Mouse (Mus musculus): ENCODE data around the gene Gm13889. TPM values are rescaled to one million over a fixed set of nuclear protein-coding genes. Genes with fewer than 3 reads are reported as not detected.

The Gm13889 gene
- polyA plus RNA-seq, 1 experiment from 2014 or later = 2.4 TPM

DNA sequence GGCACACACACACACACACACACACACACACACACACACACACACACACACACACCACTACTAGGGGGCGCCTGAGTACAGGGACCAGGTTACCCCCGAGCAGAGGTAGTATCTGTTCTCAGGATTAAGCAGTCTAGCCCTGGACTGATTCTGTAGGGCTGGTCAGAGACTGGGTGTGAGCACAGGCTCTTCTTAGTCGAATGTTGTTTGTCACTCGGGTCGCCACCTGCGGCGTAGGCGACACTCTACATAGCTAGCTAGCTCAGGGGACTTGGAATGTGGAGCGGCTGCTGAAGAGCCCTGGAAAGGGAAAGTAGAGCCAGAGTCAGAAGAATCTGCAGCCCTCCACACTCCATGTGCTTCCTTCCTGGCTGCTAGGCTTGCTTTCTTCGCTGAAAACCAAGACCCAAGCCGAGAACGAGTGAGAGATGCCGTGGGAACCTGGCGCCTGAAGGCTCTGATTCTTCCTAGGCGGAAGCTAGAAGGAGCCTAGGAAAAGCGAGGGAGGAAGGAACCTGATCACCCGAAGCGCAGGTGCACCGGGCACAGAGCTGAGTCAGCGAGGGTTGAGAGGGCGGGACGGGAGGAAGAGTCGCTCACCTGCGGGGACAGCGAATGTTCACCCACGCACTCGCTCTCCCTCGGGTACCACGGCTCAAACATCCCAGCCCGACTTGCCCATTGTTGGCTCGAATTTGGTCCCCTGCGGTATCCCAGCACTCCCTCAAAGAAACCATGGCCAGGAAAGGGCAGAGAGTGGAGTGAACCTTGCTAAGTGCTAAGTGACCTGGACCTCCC lies 2.0 kb downstream of the Gm13889 start:
- peak; percentile 37 for DNase-seq (ENCODE audit: low spot score)
- Histone ChIP-seq H3K27ac (replicated peaks) (no peak overlapping the region), H3K36me3 (replicated peaks) (no peaks in the 10 kb centered on the region), H3K4me1 (peaks cover 31% of the 10 kb centered on the region), H3K27me3 (replicated peaks; ENCODE audit: low read depth, poor library complexity, severe bottlenecking) (peaks cover 84% of the 10 kb centered on the region), H3K4me3 (peak overlapping the region; percentile 68), H3K9me3 (no peaks in the 10 kb centered on the region)
- WGBS = 1% methylated on average over 32 of the region's 32 CpGs

DNA sequence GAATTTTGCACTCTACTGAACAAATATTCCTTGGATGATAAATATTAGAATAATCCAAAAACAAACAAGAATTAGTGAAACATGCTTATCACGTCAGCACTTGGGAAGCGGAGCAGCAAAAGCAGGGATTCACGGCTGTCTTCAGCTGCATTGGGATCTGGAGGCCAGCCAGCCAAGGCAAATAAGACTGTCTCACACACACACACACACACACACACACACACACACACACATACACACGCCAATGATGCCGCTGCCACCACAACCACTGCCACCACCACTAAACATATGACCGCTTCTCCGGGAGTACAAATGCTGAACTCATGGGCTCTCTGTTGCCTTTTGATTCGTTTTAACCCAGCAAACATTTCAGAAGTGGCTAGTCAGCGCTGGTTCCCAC lies 3.3 kb downstream of the Gm13889 start:
- Histone ChIP-seq H3K27ac (replicated peaks) (no peak overlapping the region), H3K27me3 (replicated peaks; ENCODE audit: low read depth, poor library complexity, severe bottlenecking) (peaks cover 73% of the 10 kb centered on the region), H3K4me3 (no peak overlapping the region), H3K36me3 (replicated peaks) (no peaks in the 10 kb centered on the region), H3K9me3 (no peaks in the 10 kb centered on the region), H3K4me1 (peaks cover 31% of the 10 kb centered on the region)
- WGBS = 89% methylated on average over 9 of the region's 9 CpGs
- no peak for DNase-seq (ENCODE audit: low spot score)

DNA sequence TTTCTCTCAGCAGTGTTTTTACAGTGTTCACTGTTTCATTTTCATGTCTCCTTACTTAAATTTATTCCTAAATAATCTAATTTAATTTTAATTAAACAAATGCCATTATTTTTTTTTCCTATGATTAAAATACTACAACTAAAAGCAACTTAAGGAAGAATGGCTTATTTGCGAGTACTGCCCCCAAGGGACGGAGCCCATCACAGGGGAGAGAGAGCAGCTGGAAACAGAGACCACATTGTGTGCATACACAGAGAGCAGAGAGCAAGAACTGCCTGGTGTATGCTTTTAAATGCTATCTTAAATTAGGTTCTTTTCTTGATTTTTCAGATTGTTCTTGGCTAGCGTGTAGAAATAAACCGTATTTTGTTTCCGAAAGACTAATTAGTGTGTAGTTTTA lies 10.0 kb downstream of the Gm13889 start:
- DNase-seq (ENCODE audit: low spot score) = no peak
- H3K9me3 ChIP-seq = peaks cover 7% of the 10 kb centered on the region; the same call in 1 of the 2 replicates
- H3K36me3 ChIP-seq (replicated peaks) = no peaks in the 10 kb centered on the region
- H3K4me1 ChIP-seq = 0 out of 2 replicates have a peak, but pooled peaks cover 5% of the 10 kb centered on the region
- no peak overlapping the region for H3K4me3 ChIP-seq
- peaks cover 6% of the 10 kb centered on the region; the same call in 1 of the 2 replicates for H3K27me3 ChIP-seq (replicated peaks; ENCODE audit: low read depth, poor library complexity, severe bottlenecking)
- WGBS = 52% methylated on average over 5 of the region's 5 CpGs
- no peak overlapping the region for H3K27ac ChIP-seq (replicated peaks)

DNA sequence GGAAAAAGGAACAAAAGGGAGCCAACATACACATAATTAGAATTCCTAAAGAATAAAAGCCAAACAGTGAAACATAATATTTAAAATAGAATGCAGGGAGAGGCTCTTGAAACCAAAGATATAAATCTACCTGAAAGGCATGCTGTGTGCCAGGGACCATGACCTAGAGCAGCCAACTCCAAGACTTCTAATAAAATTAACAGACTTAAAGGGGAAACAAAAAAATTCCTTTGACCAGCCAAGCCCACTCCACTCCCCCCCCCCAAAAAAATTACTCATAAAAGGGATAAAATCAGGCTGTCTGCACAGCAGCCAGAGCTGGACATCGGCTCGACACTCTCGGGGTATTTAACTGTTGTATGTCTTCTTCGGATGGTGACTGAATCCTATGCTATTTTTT lies 12.1 kb downstream of the Gm13889 start:
- Histone ChIP-seq H3K4me1 (0 out of 2 replicates have a peak, but pooled peaks cover 5% of the 10 kb centered on the region), H3K4me3 (no peak overlapping the region), H3K27me3 (replicated peaks; ENCODE audit: low read depth, poor library complexity, severe bottlenecking) (no peaks in the 10 kb centered on the region), H3K9me3 (peaks cover 7% of the 10 kb centered on the region; the same call in 1 of the 2 replicates), H3K27ac (replicated peaks) (no peak overlapping the region), H3K36me3 (replicated peaks) (no peaks in the 10 kb centered on the region)
- 93% methylated on average over 4 of the region's 4 CpGs for WGBS
- DNase-seq (ENCODE audit: low spot score) = no peak

DNA sequence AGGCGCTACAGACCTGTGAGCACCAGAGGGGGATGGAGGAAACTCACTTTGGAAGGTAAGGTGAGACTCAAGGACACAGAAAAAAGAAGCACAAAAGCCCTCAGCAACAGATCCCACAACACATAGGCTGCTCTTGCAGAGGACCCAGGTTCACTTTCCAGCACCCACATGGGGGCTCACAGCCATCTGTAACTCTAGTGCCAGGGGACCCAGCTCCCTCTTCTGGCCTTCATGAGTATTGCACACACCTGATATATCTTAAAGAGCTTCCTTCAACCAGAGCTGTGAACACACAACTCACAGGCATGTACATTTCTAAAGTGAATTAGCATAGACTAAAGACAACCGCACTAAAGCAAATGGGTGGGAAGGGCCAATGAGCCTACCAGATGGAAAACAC lies 12.9 kb downstream of the Gm13889 start:
- 84% methylated on average over 2 of the region's 2 CpGs for WGBS
- 0 out of 2 replicates have a peak, but pooled peaks cover 5% of the 10 kb centered on the region for H3K4me1 ChIP-seq
- DNase-seq (ENCODE audit: low spot score) = no peak
- no peaks in the 10 kb centered on the region for H3K36me3 ChIP-seq (replicated peaks)
- peaks cover 7% of the 10 kb centered on the region; the same call in 1 of the 2 replicates for H3K9me3 ChIP-seq
- H3K4me3 ChIP-seq = no peak overlapping the region
- H3K27ac ChIP-seq (replicated peaks) = no peak overlapping the region
- no peaks in the 10 kb centered on the region for H3K27me3 ChIP-seq (replicated peaks; ENCODE audit: low read depth, poor library complexity, severe bottlenecking)

DNA sequence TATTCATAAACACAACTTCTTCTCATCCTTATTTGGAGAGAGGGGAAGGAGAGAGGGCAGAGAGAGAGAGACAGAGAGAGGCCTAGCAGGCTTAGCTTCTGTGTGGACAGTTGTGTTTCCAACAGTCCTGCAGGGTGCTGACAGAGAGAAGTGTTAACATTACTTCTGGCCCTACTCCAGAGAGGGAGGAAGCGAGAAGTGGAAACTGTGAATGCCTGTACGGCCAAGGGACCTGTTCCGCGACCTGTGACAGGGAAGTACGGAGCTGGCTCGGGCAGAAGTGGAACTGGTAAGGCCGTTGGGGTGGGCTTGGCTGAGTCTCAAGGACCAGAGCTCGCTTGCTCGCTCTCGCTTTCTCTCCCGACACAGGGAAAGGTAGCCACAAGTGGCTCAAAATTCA lies 15.3 kb downstream of the Gm13889 start:
- whole genome bisulfite sequencing = 85% methylated on average over 11 of the region's 11 CpGs

GRCm38 (mm10) chr2:93938534-93938933 lies 18.5 kb downstream of the Gm13889 start:
- H3K27me3 ChIP-seq (replicated peaks; ENCODE audit: low read depth, poor library complexity, severe bottlenecking) = no peaks in the 10 kb centered on the region
- DNase-seq (ENCODE audit: low spot score) = no peak
- H3K4me3 ChIP-seq = no peak overlapping the region
- H3K27ac ChIP-seq (replicated peaks) = no peak overlapping the region
- no peaks in the 10 kb centered on the region for H3K4me1 ChIP-seq
- WGBS = 79% methylated on average over 9 of the region's 9 CpGs
- H3K9me3 ChIP-seq = no peaks in the 10 kb centered on the region; the same call in 1 of the 2 replicates
- no peaks in the 10 kb centered on the region for H3K36me3 ChIP-seq (replicated peaks)

More for the DNA sequence above, 15.3 kb downstream of the Gm13889 start:
- Histone ChIP-seq H3K36me3 (replicated peaks) (no peaks in the 10 kb centered on the region), H3K9me3 (peaks cover 7% of the 10 kb centered on the region; the same call in 1 of the 2 replicates), H3K27me3 (replicated peaks; ENCODE audit: low read depth, poor library complexity, severe bottlenecking) (no peaks in the 10 kb centered on the region), H3K4me3 (no peak overlapping the region), H3K4me1 (0 out of 2 replicates have a peak, but pooled peaks cover 2% of the 10 kb centered on the region), H3K27ac (replicated peaks) (no peak overlapping the region)
- DNase-seq (ENCODE audit: low spot score) = no peak

GRCm38 (mm10) chr2:93928866-93929265 lies 28.1 kb downstream of the Gm13889 start:
- Histone ChIP-seq H3K27ac (replicated peaks) (no peak overlapping the region), H3K4me1 (no peaks in the 10 kb centered on the region), H3K4me3 (no peak overlapping the region), H3K36me3 (replicated peaks) (no peaks in the 10 kb centered on the region), H3K27me3 (replicated peaks; ENCODE audit: low read depth, poor library complexity, severe bottlenecking) (no peaks in the 10 kb centered on the region), H3K9me3 (no peaks in the 10 kb centered on the region)
- 88% methylated on average over 10 of the region's 10 CpGs for WGBS
- DNase-seq (ENCODE audit: low spot score) = no peak

DNA sequence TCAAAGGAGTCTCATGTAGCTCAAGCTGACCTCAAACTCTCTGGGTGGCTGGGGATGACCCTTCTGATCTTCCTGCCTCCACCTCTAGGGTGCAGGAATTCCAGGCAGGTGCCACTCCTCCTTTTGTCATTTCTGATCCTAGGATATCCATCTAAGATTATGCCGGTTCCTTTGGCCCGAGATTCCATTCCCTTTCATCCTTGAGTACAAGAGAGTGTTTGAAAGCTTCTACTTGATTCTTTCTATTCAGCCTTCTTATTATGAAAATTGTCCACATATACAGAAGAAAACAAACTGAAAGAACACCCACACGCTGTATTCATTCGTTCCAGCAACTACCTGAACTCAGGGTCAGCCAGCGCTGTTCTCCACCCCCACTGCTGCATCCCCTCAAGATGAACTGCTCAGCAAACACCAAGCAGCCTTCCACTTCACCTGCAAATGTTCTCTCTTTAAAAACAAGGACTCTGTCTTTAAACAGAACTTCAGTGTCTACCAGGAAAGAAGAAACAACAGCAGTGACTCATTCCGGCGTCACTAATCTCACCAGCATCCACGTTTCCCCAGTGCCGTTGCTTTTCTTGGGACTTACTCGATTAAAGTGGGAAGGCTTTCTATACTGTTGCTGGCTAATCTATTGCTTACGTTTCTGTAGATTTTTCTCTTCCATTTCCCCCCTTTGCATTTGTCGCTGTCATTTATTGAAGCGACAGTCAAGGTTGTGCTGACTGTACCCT lies 29.1 kb downstream of the Gm13889 start:
- Histone ChIP-seq H3K27me3 (replicated peaks; ENCODE audit: low read depth, poor library complexity, severe bottlenecking) (no peaks in the 10 kb centered on the region), H3K9me3 (no peaks in the 10 kb centered on the region), H3K36me3 (replicated peaks) (no peaks in the 10 kb centered on the region), H3K27ac (replicated peaks) (no peak overlapping the region), H3K4me3 (no peak overlapping the region), H3K4me1 (no peaks in the 10 kb centered on the region)
- no peak for DNase-seq (ENCODE audit: low spot score)
- WGBS = 79% methylated on average over 13 of the region's 13 CpGs

- Histone ChIP-seq H3K27ac (replicated peaks) (no peak overlapping the region), H3K9me3 (no peaks in the 10 kb centered on the region), H3K4me3 (no peak overlapping the region), H3K27me3 (replicated peaks; ENCODE audit: low read depth, poor library complexity, severe bottlenecking) (no peaks in the 10 kb centered on the region), H3K4me1 (no peaks in the 10 kb centered on the region), H3K36me3 (replicated peaks) (no peaks in the 10 kb centered on the region)
- WGBS = 95% methylated on average over 8 of the region's 8 CpGs
- DNase-seq (ENCODE audit: low spot score) = no peak
Observed at GRCm38 (mm10) chr2:93926141-93926540, 30.9 kb downstream of the Gm13889 start.

DNA sequence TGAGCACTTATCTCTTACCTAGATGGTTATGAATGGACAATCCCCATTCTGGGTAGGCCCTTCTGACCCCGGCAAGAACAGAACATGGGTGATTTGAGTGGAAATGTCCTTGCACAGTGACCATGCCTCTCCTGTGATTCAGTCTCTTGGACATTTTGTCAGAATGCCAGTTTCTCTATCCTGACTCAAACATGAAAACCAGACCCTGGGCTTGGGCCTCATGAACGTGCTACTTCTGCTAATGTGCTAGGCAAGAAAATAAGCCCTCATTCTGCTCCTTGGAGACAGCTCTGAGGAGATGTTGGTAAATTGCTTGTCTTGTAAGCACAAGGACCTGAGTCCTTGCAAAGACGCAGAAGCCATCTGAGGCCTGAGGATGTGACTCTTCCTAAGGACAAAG lies 37.9 kb downstream of the Gm13889 start:
- no peak overlapping the region for H3K4me3 ChIP-seq
- no peaks in the 10 kb centered on the region for H3K4me1 ChIP-seq
- WGBS = 85% methylated on average over 3 of the region's 3 CpGs
- H3K27me3 ChIP-seq (replicated peaks; ENCODE audit: low read depth, poor library complexity, severe bottlenecking) = no peaks in the 10 kb centered on the region
- H3K27ac ChIP-seq (replicated peaks) = no peak overlapping the region
- DNase-seq (ENCODE audit: low spot score) = no peak
- no peaks in the 10 kb centered on the region for H3K36me3 ChIP-seq (replicated peaks)
- no peaks in the 10 kb centered on the region for H3K9me3 ChIP-seq

GRCm38 (mm10) chr2:93913552-93913951 lies 43.4 kb downstream of the Gm13889 start:
- WGBS = 92% methylated on average over 2 of the region's 2 CpGs
- H3K36me3 ChIP-seq (replicated peaks) = no peaks in the 10 kb centered on the region

More at GRCm38 (mm10) chr2:93913552-93913951, 43.4 kb downstream of the Gm13889 start:
- H3K4me3 ChIP-seq = no peak overlapping the region
- no peaks in the 10 kb centered on the region for H3K9me3 ChIP-seq
- H3K4me1 ChIP-seq = peaks cover 2% of the 10 kb centered on the region; the same call in 1 of the 2 replicates
- no peak for DNase-seq (ENCODE audit: low spot score)
- H3K27me3 ChIP-seq (replicated peaks; ENCODE audit: low read depth, poor library complexity, severe bottlenecking) = no peaks in the 10 kb centered on the region
- H3K27ac ChIP-seq (replicated peaks) = no peak overlapping the region

All from embryonic facial prominence, embryonic 10.5 days (tissue).